Mouse (Mus musculus) midbrain, postnatal 0 days (tissue): ENCODE measurements around the gene Tbc1d10b. TPM values are rescaled to one million over a fixed set of nuclear protein-coding genes. Genes with fewer than 3 reads are reported as not detected.
A peak's percentile ranks its signal among the peaks of the same experiment; 100 is the strongest.

Experiments
- ATAC-seq: fragments of 200-750 bp; cut with Nextera tagmentation; 2 replicates; pipeline ENCODE4 v1.8.0; 2017; ENCODE audit warnings: moderate number of reproducible peaks, mild to moderate bottlenecking, moderate TSS enrichment, moderate library complexity; ENCODE audit not compliant: low FRiP score
- DNase-seq: peaks from one replicate; pipeline ENCODE4 v3.0.0-alpha.2; 2015; ENCODE audit warnings: low spot score
- H3K27ac ChIP-seq: fragments of 300-500 bp; sonication (generic); 2 replicates; pipeline ENCODE4 v1.5.1; 2014; ENCODE audit warnings: low read depth, mild to moderate bottlenecking, low read length, mixed read lengths
- H3K27me3 ChIP-seq: fragments of 300-500 bp; sonication (generic); 2 replicates; pipeline ENCODE4 v1.6.1; 2014; ENCODE audit warnings: low read length, control low read depth, mixed read lengths; ENCODE audit not compliant: insufficient read depth
- H3K36me3 ChIP-seq: fragments of 300-500 bp; sonication (generic); 2 replicates; pipeline ENCODE4 v1.6.1; 2014; ENCODE audit warnings: low read length, control low read depth, mixed read lengths; ENCODE audit not compliant: insufficient read depth
- H3K4me1 ChIP-seq: fragments of 300-500 bp; sonication (generic); 2 replicates; pipeline ENCODE4 v1.6.1; 2014; ENCODE audit warnings: mild to moderate bottlenecking, control low read depth, antibody characterized with exemption, low read length, mixed read lengths; ENCODE audit not compliant: insufficient read depth
- H3K4me2 ChIP-seq: fragments of 300-500 bp; sonication (generic); 2 replicates; pipeline ENCODE4 v1.6.1; 2014; ENCODE audit warnings: low read depth, mild to moderate bottlenecking, low read length, mixed read lengths; ENCODE audit not compliant: poor library complexity, severe bottlenecking
- H3K4me3 ChIP-seq: fragments of 300-500 bp; sonication (generic); 2 replicates; pipeline ENCODE4 v1.5.1; 2014; ENCODE audit warnings: low read depth, mild to moderate bottlenecking, low read length, moderate library complexity
- H3K9ac ChIP-seq: fragments of 300-500 bp; sonication (generic); replicated peaks from 2 replicates; pipeline ENCODE4 v1.6.1; 2014; ENCODE audit warnings: mild to moderate bottlenecking, low read length, moderate library complexity, mixed read lengths; ENCODE audit not compliant: poor library complexity, severe bottlenecking
- H3K9me3 ChIP-seq: fragments of 300-500 bp; sonication (generic); 2 replicates; pipeline ENCODE4 v1.6.1; 2016; ENCODE audit warnings: low read length, control low read depth
- CTCF ChIP-seq: IDR thresholded peaks from 2 replicates; pipeline ENCODE4 v1.5.1; 2016; ENCODE audit warnings: antibody characterized with exemption, mild to moderate bottlenecking
- WGBS: fragments of 180-500 bp; shearing (Covaris S2); extraction: QIAGEN DNeasy Blood & Tissue Kit; methylation state at CpG from one replicate; pipeline ENCODE4 v1.1.7; 2014; 5-methylcytosine and 5-hydroxymethylcytosine counted together
- polyA plus RNA-seq: library from polyadenylated mRNA; unstranded; fragments of >200 nt; fragmentation: Nextera tagmentation; extraction: Ambion mirVana; gene quantifications from 2 replicates; pipeline ENCODE4 v1.2.1, GENCODE M21; 2015
- total RNA-seq: library from RNA; depleted of rRNA; stranded (reverse); fragments of >200 nt; gene quantifications from 2 replicates; pipeline ENCODE4 v1.2.3, GENCODE M21; 2014; rRNA removed

Gene Tbc1d10b
- total RNA-seq (70.2 and 72.3 TPM in 2 replicates), polyA plus RNA-seq (24.5 and 28.7 TPM in 2 replicates)

DNA sequence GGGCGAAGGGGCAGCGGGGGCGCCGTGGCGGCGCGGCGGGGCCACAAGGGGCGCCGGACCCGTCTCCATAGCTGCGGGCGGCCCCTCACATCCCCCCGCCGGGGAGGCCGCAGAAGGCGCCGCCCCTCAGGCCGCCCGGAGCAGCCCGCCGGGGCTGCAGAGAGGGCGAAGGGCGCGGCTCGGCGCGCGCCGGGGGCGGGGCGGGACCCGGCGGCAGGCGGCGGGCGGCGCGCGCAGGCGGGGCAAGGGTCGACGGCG lies at the start of gene Tbc1d10b:
TSS of gene Tbc1d10b (minus strand) at position 174 of the 258 bp plus-strand sequence.
- Histone ChIP-seq H3K9me3 (no peaks in the 10 kb centered on the region), H3K4me1 (peaks cover 6% of the 10 kb centered on the region), H3K9ac (peak within 1 kb of the TSS; percentile 63), H3K27me3 (no peaks in the 10 kb centered on the region), H3K4me3 (peak within 1 kb of the TSS; percentile 56), H3K4me2 (peak within 1 kb of the TSS; percentile 99), H3K36me3 (peaks cover 6% of the 10 kb centered on the region), H3K27ac (peak within 1 kb of the TSS; percentile 75)
- TF ChIP-seq CTCF, result no peak
- ATAC-seq, result peak; percentile 3; the same call in 1 of the 2 replicates
- under 1% methylated on average over 26 of the region's 44 CpGs for WGBS
- no peak for DNase-seq

- no peaks in the 10 kb centered on the region for H3K27me3 ChIP-seq
- DNase-seq, result no peak
- ATAC-seq, result no peak
- no peak overlapping the region for H3K27ac ChIP-seq
- no peak for TF ChIP-seq CTCF
- H3K9ac ChIP-seq, result no peak overlapping the region
- 90% methylated on average over 5 of the region's 5 CpGs for WGBS
- no peak overlapping the region for H3K4me2 ChIP-seq
- H3K36me3 ChIP-seq, result peaks cover 7% of the 10 kb centered on the region; the same call in 1 of the 2 replicates
- no peak overlapping the region for H3K4me3 ChIP-seq
- H3K9me3 ChIP-seq, result no peaks in the 10 kb centered on the region
- H3K4me1 ChIP-seq, result peaks cover 5% of the 10 kb centered on the region; the same call in 1 of the 2 replicates
Measured at GRCm38 (mm10) chr7:127256518-127256917, 48.2 kb upstream of the Tbc1d10b start.

DNA sequence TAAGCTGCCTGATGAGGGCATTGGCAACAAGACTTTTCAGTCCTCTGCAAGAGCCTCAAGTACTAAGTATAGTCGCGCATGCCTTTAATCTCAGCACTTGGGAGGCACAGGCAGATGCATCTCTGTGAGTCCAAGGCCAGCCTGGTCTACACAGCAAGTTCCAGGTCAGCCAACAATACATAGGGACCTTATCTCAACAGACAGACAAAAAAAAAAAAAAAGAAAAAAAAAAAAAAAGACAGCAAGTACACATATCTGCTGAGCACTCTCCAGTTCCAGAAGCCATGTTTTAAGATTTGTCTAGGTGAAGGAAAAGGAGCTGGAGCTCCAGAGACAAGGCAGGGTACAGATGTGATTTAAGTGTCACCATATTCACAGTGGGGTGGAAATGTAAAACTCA lies 47.7 kb upstream of the Tbc1d10b start:
- WGBS, result 94% methylated on average over 2 of the region's 2 CpGs
- Histone ChIP-seq H3K4me3 (no peak overlapping the region), H3K27ac (no peak overlapping the region), H3K9ac (no peak overlapping the region), H3K4me2 (no peak overlapping the region), H3K4me1 (peaks cover 5% of the 10 kb centered on the region; the same call in 1 of the 2 replicates), H3K9me3 (no peaks in the 10 kb centered on the region), H3K27me3 (no peaks in the 10 kb centered on the region), H3K36me3 (peaks cover 7% of the 10 kb centered on the region; the same call in 1 of the 2 replicates)
- ATAC-seq, result no peak
- no peak for DNase-seq
- no peak for TF ChIP-seq CTCF

GRCm38 (mm10) chr7:127255008-127255407 lies 46.7 kb upstream of the Tbc1d10b start:
- peak overlapping the region; percentile 56; the same call in 1 of the 2 replicates for H3K9ac ChIP-seq
- peak overlapping the region; percentile 92 for H3K27ac ChIP-seq
- DNase-seq, result no peak
- H3K4me2 ChIP-seq, result peak overlapping the region; percentile 94
- H3K4me3 ChIP-seq, result peak overlapping the region; percentile 54
- no peaks in the 10 kb centered on the region for H3K9me3 ChIP-seq
- WGBS, result 27% methylated on average over 4 of the region's 4 CpGs
- H3K36me3 ChIP-seq, result peaks cover 9% of the 10 kb centered on the region
- no peak for TF ChIP-seq CTCF
- H3K27me3 ChIP-seq, result no peaks in the 10 kb centered on the region
- ATAC-seq, result no peak
- peaks cover 4% of the 10 kb centered on the region; the same call in 1 of the 2 replicates for H3K4me1 ChIP-seq

DNA sequence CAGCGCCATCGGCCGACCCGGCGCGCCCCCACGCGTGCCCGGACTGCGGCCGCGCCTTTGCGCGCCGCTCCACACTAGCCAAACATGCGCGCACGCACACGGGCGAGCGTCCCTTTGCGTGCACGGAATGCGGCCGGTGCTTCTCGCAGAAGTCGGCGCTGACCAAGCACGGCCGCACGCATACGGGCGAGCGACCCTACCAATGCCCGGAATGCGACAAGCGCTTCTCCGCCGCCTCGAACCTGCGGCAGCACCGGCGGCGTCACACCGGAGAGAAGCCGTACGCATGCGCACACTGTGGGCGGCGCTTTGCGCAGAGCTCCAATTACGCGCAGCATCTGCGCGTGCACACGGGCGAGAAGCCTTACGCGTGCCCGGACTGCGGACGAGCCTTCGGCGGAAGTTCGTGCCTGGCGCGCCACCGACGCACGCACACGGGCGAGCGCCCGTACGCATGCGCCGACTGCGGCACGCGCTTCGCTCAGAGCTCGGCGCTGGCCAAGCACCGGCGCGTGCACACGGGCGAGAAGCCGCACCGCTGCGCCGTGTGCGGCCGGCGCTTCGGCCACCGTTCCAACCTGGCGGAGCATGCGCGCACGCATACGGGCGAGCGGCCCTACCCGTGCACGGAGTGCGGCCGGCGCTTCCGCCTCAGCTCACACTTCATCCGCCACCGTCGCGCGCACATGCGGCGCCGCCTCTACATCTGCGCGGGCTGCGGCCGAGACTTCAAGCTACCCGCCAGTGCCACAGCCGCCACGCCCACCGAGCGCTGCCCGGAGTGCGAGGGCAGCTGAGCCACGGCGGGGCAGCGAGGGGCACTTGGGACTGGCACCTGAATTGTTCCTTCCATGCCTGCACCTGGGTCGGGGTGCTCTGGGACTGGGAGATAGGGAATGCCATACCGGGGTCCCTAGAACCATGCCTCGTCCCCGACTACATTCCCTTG lies 45.8 kb upstream of the Tbc1d10b start:
- peak overlapping the region; percentile 73 for H3K9ac ChIP-seq
- DNase-seq (peak; percentile 99), ATAC-seq (peak; percentile 96)
- no peaks in the 10 kb centered on the region for H3K9me3 ChIP-seq
- H3K4me2 ChIP-seq, result peak overlapping the region; percentile 94
- peak overlapping the region; percentile 92 for H3K27ac ChIP-seq
- TF ChIP-seq CTCF, result 0 out of 2 replicates have a peak, but pooled peaks have one; percentile 7
- peak overlapping the region; percentile 54 for H3K4me3 ChIP-seq
- H3K36me3 ChIP-seq, result peaks cover 16% of the 10 kb centered on the region
- no peaks in the 10 kb centered on the region for H3K4me1 ChIP-seq
- WGBS, result 2% methylated on average over 128 of the region's 136 CpGs
- H3K27me3 ChIP-seq, result no peaks in the 10 kb centered on the region

DNA sequence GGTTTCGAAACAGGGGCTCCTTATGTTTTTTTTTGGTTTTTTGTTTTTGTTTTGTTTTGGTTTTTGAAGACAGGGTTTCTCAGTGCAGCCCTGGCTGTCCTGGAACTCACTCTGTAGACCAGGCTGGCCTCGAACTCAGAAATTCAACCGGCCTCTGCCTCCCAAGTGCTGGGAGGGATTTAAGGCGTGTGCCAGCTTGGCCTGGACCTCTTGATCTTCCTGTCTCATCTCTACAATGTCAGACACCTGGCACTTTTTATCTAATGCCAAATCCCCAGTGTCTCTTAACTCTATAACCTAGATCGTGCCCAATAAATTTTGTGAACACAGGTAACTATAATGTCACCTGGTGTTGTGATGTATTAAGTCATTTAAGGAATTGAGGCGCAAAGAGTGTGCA lies 45.1 kb upstream of the Tbc1d10b start:
- Histone ChIP-seq H3K4me2 (peak overlapping the region; percentile 94), H3K27me3 (no peaks in the 10 kb centered on the region), H3K27ac (peak overlapping the region; percentile 92), H3K36me3 (peaks cover 16% of the 10 kb centered on the region), H3K9ac (0 out of 2 replicates have a peak overlapping the region, but pooled peaks have one; percentile 73), H3K4me1 (no peaks in the 10 kb centered on the region), H3K4me3 (peak overlapping the region; percentile 54), H3K9me3 (no peaks in the 10 kb centered on the region)
- WGBS, result 86% methylated on average over 6 of the region's 6 CpGs
- TF ChIP-seq CTCF, result no peak
- no peak for ATAC-seq
- no peak for DNase-seq
